Mouse (Mus musculus): ENCODE data around the gene Cmklr1.

DNA sequence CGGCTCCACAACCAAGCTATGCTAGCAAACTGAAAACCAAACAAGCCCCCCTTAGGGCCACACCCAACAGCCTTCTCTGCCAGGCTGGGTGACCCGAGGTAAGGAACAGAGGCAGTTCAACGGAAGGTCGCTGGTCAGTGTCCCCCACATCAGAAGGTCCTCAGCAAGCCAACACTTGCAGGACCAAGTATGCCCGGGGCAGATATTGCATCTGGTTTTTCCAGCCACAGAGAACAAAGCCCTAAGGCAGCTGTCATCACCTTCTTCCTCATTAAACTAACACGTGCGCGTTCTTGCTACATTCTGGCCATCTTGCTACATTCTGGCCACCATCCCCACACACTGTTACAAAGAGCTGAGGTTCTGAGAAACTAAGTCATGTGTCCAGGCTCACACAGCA lies 23.9 kb downstream of the Cmklr1 start:
- TF ChIP-seq EP300 (optimal IDR thresholded peaks at IDR 0.05) (no peak), CTCF (IDR thresholded peaks at IDR 0.05; ENCODE audit: low read depth) (no peak)

Measured in stomach, postnatal 0 days (tissue).